Mouse (Mus musculus) heart, postnatal 0 days (tissue): ENCODE measurements around the gene Tll2. TPM values are rescaled to one million over a fixed set of nuclear protein-coding genes. Genes with fewer than 3 reads are reported as not detected.

Experiments used
- ATAC-seq: fragments of 200-750 bp; cut with Nextera tagmentation; 2 replicates; pipeline ENCODE4 v1.8.0; 2017; ENCODE audit warnings: low read depth, moderate number of reproducible peaks, moderate library complexity; ENCODE audit not compliant: insufficient read depth
- DNase-seq: peaks from one replicate; pipeline ENCODE4 v3.0.0-alpha.2; 2016; ENCODE audit warnings: low spot score
- H3K27ac ChIP-seq: fragments of 300-500 bp; sonication (generic); 2 replicates; pipeline ENCODE4 v1.5.1; 2014; ENCODE audit warnings: low read depth, mild to moderate bottlenecking
- H3K27me3 ChIP-seq: fragments of 300-500 bp; sonication (generic); 2 replicates; pipeline ENCODE4 v1.6.1; 2014; ENCODE audit warnings: low read length, mixed read lengths; ENCODE audit not compliant: control insufficient read depth, insufficient read depth
- H3K36me3 ChIP-seq: fragments of 300-500 bp; sonication (generic); replicated peaks from 2 replicates; pipeline ENCODE4 v1.6.1; 2014; ENCODE audit warnings: low read length, mixed read lengths; ENCODE audit not compliant: control insufficient read depth, insufficient read depth
- H3K4me1 ChIP-seq: fragments of 300-500 bp; sonication (generic); 2 replicates; pipeline ENCODE4 v1.6.1; 2014; ENCODE audit warnings: antibody characterized with exemption; ENCODE audit not compliant: control insufficient read depth, insufficient read depth
- H3K4me2 ChIP-seq: fragments of 300-500 bp; sonication (generic); 2 replicates; pipeline ENCODE4 v1.6.1; 2014; ENCODE audit warnings: low read depth, mild to moderate bottlenecking, low read length, moderate library complexity
- H3K4me3 ChIP-seq: fragments of 300-500 bp; sonication (generic); 2 replicates; pipeline ENCODE4 v1.5.1; 2014; ENCODE audit warnings: low read depth, low read length
- H3K9ac ChIP-seq: fragments of 300-500 bp; sonication (generic); replicated peaks from 2 replicates; pipeline ENCODE4 v1.6.1; 2014; ENCODE audit warnings: low read depth, low read length, mixed read lengths
- H3K9me3 ChIP-seq: fragments of 300-500 bp; sonication (generic); replicated peaks from 2 replicates; pipeline ENCODE4 v1.6.1; 2016; ENCODE audit warnings: low read length; ENCODE audit not compliant: control insufficient read depth
- CTCF ChIP-seq: IDR thresholded peaks from 2 replicates; pipeline ENCODE4 v1.5.1; 2016; ENCODE audit warnings: antibody characterized with exemption, control low read depth, low read depth
- EP300 ChIP-seq: IDR thresholded peaks from 2 replicates; pipeline ENCODE4 v1.6.1; 2016; ENCODE audit warnings: antibody characterized with exemption, low read depth
- WGBS: fragments of 180-500 bp; shearing (Covaris S2); extraction: QIAGEN DNeasy Blood & Tissue Kit; methylation state at CpG from one replicate; pipeline ENCODE4 v1.1.7; 2014; 5-methylcytosine and 5-hydroxymethylcytosine counted together
- polyA plus RNA-seq: library from polyadenylated mRNA; unstranded; fragments of >200 nt; fragmentation: Nextera tagmentation; extraction: Ambion mirVana; gene quantifications from 2 replicates; pipeline ENCODE4 v1.2.1, GENCODE M21; 2015
- total RNA-seq: library from RNA; depleted of rRNA; stranded (reverse); fragments of >200 nt; gene quantifications from 2 replicates; pipeline ENCODE4 v1.2.3, GENCODE M21; 2014; ENCODE audit warnings: low replicate concordance

Tll2 gene
- total and polyA plus RNA-seq, 2 experiments from 2014 or later = 0.15 TPM

DNA sequence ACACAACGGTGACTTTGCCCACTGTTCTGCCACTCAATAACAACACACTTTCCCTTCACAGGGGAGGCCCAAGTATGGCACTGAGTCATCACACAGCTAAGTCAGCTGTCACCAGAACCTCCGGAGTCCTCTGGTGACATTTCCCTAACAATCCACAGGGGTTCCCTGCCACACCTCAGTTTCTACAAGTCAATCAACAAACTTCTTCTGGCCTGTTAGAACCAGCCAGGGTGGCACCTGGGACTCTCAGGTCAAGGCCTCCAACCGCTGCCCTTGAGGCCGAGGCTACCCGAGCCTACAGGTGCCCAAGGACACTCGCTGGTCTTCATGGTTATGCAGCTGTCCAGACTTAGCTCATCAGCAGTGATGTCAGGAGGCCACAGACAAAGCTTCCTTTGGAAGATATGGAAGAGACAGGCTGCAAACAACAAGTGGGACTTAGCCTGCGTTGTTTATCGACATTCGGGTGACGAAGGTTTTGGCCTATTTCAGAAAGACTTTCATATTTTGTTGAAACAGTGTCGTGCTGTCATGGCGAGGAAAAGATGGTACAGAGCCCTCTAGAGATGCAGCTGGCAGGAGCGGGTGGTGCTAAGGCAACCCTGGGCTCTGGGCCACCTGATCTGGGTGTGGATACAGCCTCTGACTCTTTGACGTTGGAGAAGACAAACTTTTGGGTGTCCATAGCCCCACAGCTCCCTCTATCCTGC is 132.7 kb downstream of the Tll2 start:
- TF ChIP-seq CTCF = no peak
- no peak for TF ChIP-seq EP300
- 78% methylated on average over 14 of the region's 14 CpGs for WGBS
- no peak for ATAC-seq

GRCm38 (mm10) chr19:41071500-41071899 is 135.1 kb downstream of the Tll2 start:
- Histone ChIP-seq H3K9me3 (no peaks in the 10 kb centered on the region), H3K4me1 (no peaks in the 10 kb centered on the region), H3K9ac (no peak overlapping the region), H3K36me3 (no peaks in the 10 kb centered on the region), H3K27me3 (no peaks in the 10 kb centered on the region), H3K27ac (no peak overlapping the region), H3K4me2 (no peak overlapping the region), H3K4me3 (no peak overlapping the region)
- DNase-seq (peak; percentile 86), ATAC-seq (peak; percentile 41; the same call in 1 of the 2 replicates)
- 5% methylated on average over 8 of the region's 8 CpGs for WGBS
- TF ChIP-seq EP300 (no peak), CTCF (peak; percentile 99)

More for the DNA sequence above, 132.7 kb downstream of the Tll2 start:
- no peak overlapping the region for H3K9ac ChIP-seq
- no peaks in the 10 kb centered on the region for H3K9me3 ChIP-seq
- no peak overlapping the region for H3K27ac ChIP-seq
- DNase-seq = no peak
- no peaks in the 10 kb centered on the region for H3K36me3 ChIP-seq
- H3K27me3 ChIP-seq = no peaks in the 10 kb centered on the region
- H3K4me2 ChIP-seq = no peak overlapping the region
- H3K4me1 ChIP-seq = no peaks in the 10 kb centered on the region
- no peak overlapping the region for H3K4me3 ChIP-seq

DNA sequence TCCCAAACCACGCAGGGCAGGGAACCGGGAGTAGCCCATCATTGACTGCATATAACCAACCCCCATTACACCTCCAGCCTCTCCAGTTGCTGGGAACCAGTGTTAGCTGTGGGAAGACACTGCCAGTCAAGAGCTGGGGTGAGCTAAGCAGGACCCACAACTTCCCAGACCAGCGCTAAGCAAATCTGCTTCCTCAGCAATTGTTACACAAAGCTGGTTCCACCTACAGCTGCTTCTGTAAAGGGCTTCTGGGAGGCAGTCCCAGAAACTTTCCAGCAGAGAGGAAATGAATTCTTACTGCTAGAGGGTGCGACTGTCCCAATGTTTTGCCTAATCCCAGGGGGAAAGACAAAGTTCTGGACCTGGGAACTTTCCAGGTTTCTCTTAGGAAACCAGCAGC is 151.9 kb downstream of the Tll2 start:
- 53% methylated on average over 4 of the region's 4 CpGs for WGBS

DNA sequence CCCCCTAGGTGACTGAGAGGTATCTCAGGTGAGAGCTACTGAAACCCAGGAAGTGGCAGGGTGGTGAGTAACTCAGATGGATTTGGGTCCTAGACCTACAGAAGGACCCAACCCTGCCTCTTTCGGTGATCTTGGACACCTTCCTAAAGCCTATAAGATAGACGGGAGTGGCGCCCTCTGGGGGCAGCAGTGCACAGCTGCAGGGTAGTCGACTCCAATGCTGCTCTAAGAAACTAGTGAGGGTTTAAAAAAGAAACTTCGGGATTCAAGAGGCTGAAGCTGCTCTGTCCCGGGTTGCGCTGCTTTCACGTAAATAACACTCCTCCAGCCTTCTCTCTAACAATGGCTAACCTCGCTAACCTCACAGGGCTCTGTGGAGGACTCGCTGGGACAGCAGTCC is 153.1 kb downstream of the Tll2 start:
- DNase-seq = no peak

More for the DNA sequence above, 151.9 kb downstream of the Tll2 start:
- Histone ChIP-seq H3K4me3 (no peak overlapping the region), H3K36me3 (no peaks in the 10 kb centered on the region), H3K27ac (no peak overlapping the region), H3K9me3 (no peaks in the 10 kb centered on the region), H3K4me1 (no peaks in the 10 kb centered on the region), H3K9ac (no peak overlapping the region), H3K4me2 (no peak overlapping the region), H3K27me3 (no peaks in the 10 kb centered on the region)
- ATAC-seq (no peak), DNase-seq (peak; percentile 18)
- no peak for TF ChIP-seq EP300
- no peak for TF ChIP-seq CTCF

GRCm38 (mm10) chr19:41052247-41052646 is 154.4 kb downstream of the Tll2 start:
- DNase-seq (no peak), ATAC-seq (no peak)
- Histone ChIP-seq H3K27me3 (no peaks in the 10 kb centered on the region), H3K36me3 (no peaks in the 10 kb centered on the region), H3K9me3 (no peaks in the 10 kb centered on the region), H3K4me3 (no peak overlapping the region), H3K4me2 (no peak overlapping the region), H3K9ac (no peak overlapping the region), H3K27ac (no peak overlapping the region), H3K4me1 (no peaks in the 10 kb centered on the region)
- 62% methylated on average over 5 of the region's 5 CpGs for WGBS
- TF ChIP-seq EP300 = no peak
- no peak for TF ChIP-seq CTCF

More for the DNA sequence above, 153.1 kb downstream of the Tll2 start:
- whole genome bisulfite sequencing = 30% methylated on average over 10 of the region's 10 CpGs
- Histone ChIP-seq H3K27ac (no peak overlapping the region), H3K4me3 (no peak overlapping the region), H3K9me3 (no peaks in the 10 kb centered on the region), H3K4me2 (no peak overlapping the region), H3K4me1 (no peaks in the 10 kb centered on the region), H3K27me3 (no peaks in the 10 kb centered on the region), H3K9ac (no peak overlapping the region), H3K36me3 (no peaks in the 10 kb centered on the region)
- ATAC-seq = no peak
- TF ChIP-seq EP300 (no peak), CTCF (peak; percentile 28)

- ATAC-seq = no peak
These were observed 154.9 kb downstream of the Tll2 start for GRCm38 (mm10) chr19:41051714-41052113.

More at GRCm38 (mm10) chr19:41051714-41052113, 154.9 kb downstream of the Tll2 start:
- Histone ChIP-seq H3K9ac (no peak overlapping the region), H3K4me2 (no peak overlapping the region), H3K4me3 (no peak overlapping the region), H3K27ac (no peak overlapping the region), H3K27me3 (no peaks in the 10 kb centered on the region), H3K9me3 (no peaks in the 10 kb centered on the region), H3K36me3 (no peaks in the 10 kb centered on the region), H3K4me1 (no peaks in the 10 kb centered on the region)
- WGBS = 64% methylated on average over 1 of the region's 1 CpGs
- TF ChIP-seq EP300 (no peak), CTCF (no peak)
- no peak for DNase-seq
